12 mouse cellular contexts compared by ENCODE assay signal in genomic region chr5:121823668-121824067, GRCm38 (mm10). TPM values are rescaled to one million over a fixed set of nuclear protein-coding genes. Genes with fewer than 3 reads are reported as not detected.
DNase-seq lines count a peak whose midpoint lies in the region; ATAC-seq and TF ChIP-seq lines count a peak whose summit lies in the region.
"Had no signal": no experiment of that assay in that cellular context is flagged by ENCODE, and none has a peak within 500 bp of the region (broad histone marks: within the 10 kb centered on the region; RNA-seq: fewer than 3 reads in every experiment).

No protein-coding gene starts in this region.

- H3K4me3 ChIP-seq in heart, adult 2 months: no peak overlapping the region
- H3K4me3 ChIP-seq in kidney, embryonic 14.5 days (ENCODE audit: low read length): no peak overlapping the region
- no peak overlapping the region for H3K4me3 ChIP-seq in kidney, adult 2 months (ENCODE audit: insufficient read depth, low read depth, low read length)
- no peak overlapping the region for H3K4me3 ChIP-seq in stomach, embryonic 16.5 days (replicated peaks; ENCODE audit: low read length)
- H3K4me3 ChIP-seq in stomach, postnatal 0 days (ENCODE audit: low read depth, low read length): no peak overlapping the region
- H3K4me3 ChIP-seq: erythroblast, embryonic 14.5 days; stomach, embryonic 15.5 days had no signal

- peaks cover 44% of the 10 kb centered on the region for H3K4me1 ChIP-seq in heart, adult 2 months (ENCODE audit: control insufficient read depth, insufficient read depth, low read length)
- peaks cover 4% of the 10 kb centered on the region; the same call in 1 of the 2 replicates for H3K4me1 ChIP-seq in kidney, embryonic 14.5 days (ENCODE audit: control insufficient read depth, insufficient read depth, low read length)
- no peaks in the 10 kb centered on the region for H3K4me1 ChIP-seq in kidney, adult 2 months (ENCODE audit: control insufficient read depth, insufficient read depth, low read length)
- peaks cover 9% of the 10 kb centered on the region for H3K4me1 ChIP-seq in stomach, embryonic 16.5 days (ENCODE audit: control insufficient read depth, insufficient read depth, low read length)
- H3K4me1 ChIP-seq in stomach, postnatal 0 days (replicated peaks; ENCODE audit: control insufficient read depth, insufficient read depth): 0 out of 2 replicates have a peak, but pooled peaks cover under 1% of the 10 kb centered on the region

- no peak for TF ChIP-seq EP300 in heart, adult 2 months (IDR thresholded peaks at IDR 0.05; ENCODE audit: insufficient read depth, low read depth, low read length)
- TF ChIP-seq EP300 in stomach, postnatal 0 days (optimal IDR thresholded peaks at IDR 0.05): no peak

- no peak overlapping the region for H3K9ac ChIP-seq in heart, adult 2 months (ENCODE audit: low read depth, low read length)
- H3K9ac ChIP-seq in kidney, embryonic 14.5 days (ENCODE audit: low read depth, low read length): no peak overlapping the region
- 0 out of 2 replicates have a peak overlapping the region, but pooled peaks have one; percentile 21 for H3K9ac ChIP-seq in stomach, embryonic 16.5 days (ENCODE audit: low read length)
- no peak overlapping the region for H3K9ac ChIP-seq in stomach, postnatal 0 days (ENCODE audit: low read length)
- H3K9ac ChIP-seq: stomach, embryonic 15.5 days had no signal

- peak in 1 of 2 experiments; percentile 29 for DNase-seq in heart, adult 2 months
- no peak for DNase-seq in heart, postnatal 10 days
- no peak for DNase-seq in kidney, adult 2 months
- DNase-seq in stomach, postnatal 0 days (ENCODE audit: low spot score): no peak
- DNase-seq in spleen, postnatal 36 days (ENCODE audit: low spot score in 2 of 2): no peak
- DNase-seq: thymus, postnatal 4 days had no signal

- H3K79me2 ChIP-seq in heart, adult 2 months (replicated peaks; ENCODE audit: control insufficient read depth, insufficient read depth, low read length): peaks cover 12% of the 10 kb centered on the region

- intact Hi-C loops in heart, adult 2 months (cut with DNase I): no loop called here
- intact Hi-C loops in heart, postnatal 10 days (cut with DNase I): no loop called here

- no peak overlapping the region for H3K4me2 ChIP-seq in kidney, embryonic 14.5 days (replicated peaks; ENCODE audit: low read depth, low read length)
- no peak overlapping the region; the same call in 1 of the 2 replicates for H3K4me2 ChIP-seq in stomach, embryonic 16.5 days (ENCODE audit: low read depth, low read length)
- H3K4me2 ChIP-seq in stomach, postnatal 0 days (replicated peaks; ENCODE audit: low read depth): no peak overlapping the region
- H3K4me2 ChIP-seq: stomach, embryonic 15.5 days had no signal

- no peak for TF ChIP-seq POLR2A in heart, adult 2 months (IDR thresholded peaks at IDR 0.05; ENCODE audit: insufficient read depth, low read depth, low read length)
- TF ChIP-seq POLR2A in kidney, adult 2 months (IDR thresholded peaks at IDR 0.05; ENCODE audit: low read depth, low read length): no peak

- H3K9me3 ChIP-seq in kidney, embryonic 14.5 days (ENCODE audit: control insufficient read depth, low read length): no peaks in the 10 kb centered on the region
- H3K9me3 ChIP-seq in stomach, embryonic 16.5 days (replicated peaks; ENCODE audit: control insufficient read depth, low read length): no peaks in the 10 kb centered on the region
- no peaks in the 10 kb centered on the region for H3K9me3 ChIP-seq in stomach, postnatal 0 days (ENCODE audit: control insufficient read depth, low read length)
- H3K9me3 ChIP-seq: stomach, embryonic 15.5 days had no signal

- WGBS in heart, adult 2 months: 88% methylated on average over 1 of the region's 1 CpGs
- WGBS in kidney, embryonic 14.5 days: 100% methylated on average over 1 of the region's 1 CpGs
- WGBS in kidney, adult 2 months: 100% methylated on average over 1 of the region's 1 CpGs
- WGBS in stomach, embryonic 16.5 days: 88% methylated on average over 1 of the region's 1 CpGs
- WGBS in stomach, postnatal 0 days: 92% methylated on average over 1 of the region's 1 CpGs

- TF ChIP-seq CTCF in heart, adult 2 months (IDR thresholded peaks at IDR 0.05): no peak
- TF ChIP-seq CTCF in kidney, adult 2 months (conservative IDR thresholded peaks at IDR 0.05; ENCODE audit: insufficient read depth, insufficient read length, low read depth, low read length): no peak
- no peak for TF ChIP-seq CTCF in stomach, postnatal 0 days (IDR thresholded peaks at IDR 0.05; ENCODE audit: low read depth)

- peak overlapping the region; percentile 79 for H3K27ac ChIP-seq in heart, adult 2 months
- H3K27ac ChIP-seq in kidney, embryonic 14.5 days (ENCODE audit: low read depth, low read length): 0 out of 2 replicates have a peak overlapping the region, but pooled peaks have one; percentile 24
- H3K27ac ChIP-seq in kidney, adult 2 months (ENCODE audit: insufficient read depth, low read depth, low read length): no peak overlapping the region
- no peak overlapping the region for H3K27ac ChIP-seq in stomach, embryonic 16.5 days (ENCODE audit: low read length)
- no peak overlapping the region; the same call in 1 of the 2 replicates for H3K27ac ChIP-seq in stomach, postnatal 0 days (replicated peaks)

- ATAC-seq in kidney, embryonic 14.5 days (ENCODE audit: low FRiP score, low TSS enrichment): peak; percentile 41; the same call in 1 of the 2 replicates
- 0 out of 2 replicates have a peak, but pooled peaks have one; percentile 3 for ATAC-seq in stomach, embryonic 16.5 days (ENCODE audit: insufficient read depth, low FRiP score)
- no peak for ATAC-seq in stomach, postnatal 0 days (ENCODE audit: low FRiP score, low TSS enrichment)
- ATAC-seq: CD4-positive, CD25-positive, alpha-beta regulatory T cell, adult 4 months; intestine, postnatal 0 days had no signal

- peaks cover 35% of the 10 kb centered on the region for H3K36me3 ChIP-seq in heart, adult 2 months (ENCODE audit: control insufficient read depth, insufficient read depth, low read length)
- H3K36me3 ChIP-seq in kidney, embryonic 14.5 days (ENCODE audit: control insufficient read depth, insufficient read depth, low read length): peaks cover 62% of the 10 kb centered on the region
- no peaks in the 10 kb centered on the region; the same call in 1 of the 2 replicates for H3K36me3 ChIP-seq in kidney, adult 2 months (ENCODE audit: control insufficient read depth, insufficient read depth, low read length)
- no peaks in the 10 kb centered on the region for H3K36me3 ChIP-seq in stomach, embryonic 16.5 days (ENCODE audit: control insufficient read depth, insufficient read depth, low read length)
- H3K36me3 ChIP-seq in stomach, postnatal 0 days (ENCODE audit: control insufficient read depth, insufficient read depth, low read length): peaks cover 8% of the 10 kb centered on the region

- H3K27me3 ChIP-seq in heart, adult 2 months (ENCODE audit: control insufficient read depth, insufficient read depth, low read length): no peaks in the 10 kb centered on the region
- H3K27me3 ChIP-seq in kidney, embryonic 14.5 days (ENCODE audit: control insufficient read depth, insufficient read depth, low read length): no peaks in the 10 kb centered on the region
- H3K27me3 ChIP-seq in kidney, adult 2 months (replicated peaks; ENCODE audit: control insufficient read depth, insufficient read depth, low read length): no peaks in the 10 kb centered on the region
- no peaks in the 10 kb centered on the region for H3K27me3 ChIP-seq in stomach, embryonic 16.5 days (ENCODE audit: control insufficient read depth, insufficient read depth, low read length)
- no peaks in the 10 kb centered on the region for H3K27me3 ChIP-seq in stomach, postnatal 0 days (ENCODE audit: control insufficient read depth, insufficient read depth, low read length)
- H3K27me3 ChIP-seq: stomach, embryonic 15.5 days had no signal

RNA-seq across cellular contexts. Expression of gene Sh2b3, which starts 13.8 kb away (rescaled TPM):
- 10 to 100 TPM; 21.6 to 22.5 TPM for total RNA-seq in heart, adult 2 months (2021)
- 19.3 and 20.1 TPM in 2 replicates for polyA plus RNA-seq in heart, adult 2 months (2012; rRNA removed)
- total RNA-seq in heart, postnatal 10 days (2021): 10 to 100 TPM; 38.2 to 38.7 TPM
- polyA plus RNA-seq in kidney, embryonic 14.5 days (2014; fragmentation: Nextera tagmentation; extraction: Ambion mirVana): 18.1 and 22.9 TPM in 2 replicates
- polyA plus RNA-seq in kidney, adult 2 months (2012; rRNA removed): 19.7 and 20.8 TPM in 2 replicates
- 8.3 and 8.8 TPM in 2 replicates for polyA plus RNA-seq in stomach, embryonic 16.5 days (2015; fragmentation: Nextera tagmentation; extraction: Ambion mirVana)
- 7.9 and 8.6 TPM in 2 replicates for polyA plus RNA-seq in stomach, postnatal 0 days (2015; fragmentation: Nextera tagmentation; extraction: Ambion mirVana)

RNA-seq across cellular contexts. Expression of gene Pheta1, which starts 25.1 kb away (rescaled TPM):
- total RNA-seq in heart, adult 2 months (2021): 1 to 10 TPM; 9.3 TPM
- polyA plus RNA-seq in heart, adult 2 months (2012; rRNA removed): 12.5 and 12.7 TPM in 2 replicates
- 10 to 100 TPM; 13.3 to 15.2 TPM for total RNA-seq in heart, postnatal 10 days (2021)
- 16.1 and 22.6 TPM in 2 replicates for polyA plus RNA-seq in kidney, embryonic 14.5 days (2014; fragmentation: Nextera tagmentation; extraction: Ambion mirVana)
- 19.1 and 23.4 TPM in 2 replicates for polyA plus RNA-seq in kidney, adult 2 months (2012; rRNA removed)
- 16.9 and 17.4 TPM in 2 replicates for polyA plus RNA-seq in stomach, embryonic 16.5 days (2015; fragmentation: Nextera tagmentation; extraction: Ambion mirVana)
- polyA plus RNA-seq in stomach, postnatal 0 days (2015; fragmentation: Nextera tagmentation; extraction: Ambion mirVana): 24.3 and 26.7 TPM in 2 replicates

Comparison
In these comparisons a context has a peak if more than half of its experiments do, and no peak if none do; other contexts are left out.
1. H3K27ac ChIP-seq: peak in heart, adult 2 months (single experiment) and kidney, embryonic 14.5 days (single experiment); none in kidney, adult 2 months (single experiment), stomach, embryonic 16.5 days (single experiment) and stomach, postnatal 0 days (single experiment).